Mouse (Mus musculus): ENCODE results near the gene Amdhd1. TPM values are rescaled to one million over a fixed set of nuclear protein-coding genes. Genes with fewer than 3 reads are reported as not detected.
"Not testable (repeated sequence)": the region's sequence is repeated elsewhere in the genome, so short reads cannot be mapped to it uniquely, and the experiment has no call there.

The Amdhd1 gene
- polyA plus RNA-seq, 1 experiment from 2014 or later: 0.24 TPM

- H3K27me3 ChIP-seq (ENCODE audit: insufficient read depth, poor library complexity, severe bottlenecking); H3K4me3 ChIP-seq; H3K27ac ChIP-seq; DNase-seq (ENCODE audit: low spot score); H3K4me1 ChIP-seq (replicated peaks); H3K9me3 ChIP-seq; H3K36me3 ChIP-seq: not testable (repeated sequence)
- 81% methylated on average over 2 of the region's 2 CpGs for WGBS
Observed at GRCm38 (mm10) chr10:93557971-93558370, 18.1 kb upstream of the Amdhd1 start.

GRCm38 (mm10) chr10:93552596-93552995 lies 12.8 kb upstream of the Amdhd1 start:
- no peak for DNase-seq (ENCODE audit: low spot score)
- Histone ChIP-seq H3K27ac (no peak overlapping the region), H3K9me3 (no peaks in the 10 kb centered on the region), H3K4me3 (no peak overlapping the region), H3K27me3 (ENCODE audit: insufficient read depth, poor library complexity, severe bottlenecking) (no peaks in the 10 kb centered on the region), H3K4me1 (replicated peaks) (no peaks in the 10 kb centered on the region), H3K36me3 (no peaks in the 10 kb centered on the region)
- 89% methylated on average over 8 of the region's 8 CpGs for WGBS

DNA sequence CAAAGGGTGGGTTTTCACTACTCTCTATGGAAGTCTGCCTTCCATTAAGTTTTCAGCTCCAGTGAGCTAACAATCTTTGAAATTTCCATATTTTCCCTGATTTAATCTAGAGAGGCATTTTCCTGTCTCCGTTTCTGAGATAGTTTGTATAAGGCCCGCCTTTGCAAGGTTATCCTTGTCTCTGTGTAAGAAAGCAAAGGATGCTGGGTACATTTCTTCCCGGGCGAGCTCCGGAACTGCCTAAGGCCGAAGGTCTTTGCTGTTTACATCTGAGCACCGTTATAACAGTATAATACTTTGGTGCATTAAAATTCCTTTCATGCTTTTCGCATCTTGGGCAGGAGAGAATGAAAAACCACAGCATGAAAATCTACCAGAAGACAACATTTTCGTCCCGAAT lies 10.0 kb upstream of the Amdhd1 start:
- peaks cover 5% of the 10 kb centered on the region; the same call in 1 of the 2 replicates for H3K4me1 ChIP-seq (replicated peaks)
- DNase-seq (ENCODE audit: low spot score): no peak
- no peaks in the 10 kb centered on the region for H3K27me3 ChIP-seq (ENCODE audit: insufficient read depth, poor library complexity, severe bottlenecking)
- 89% methylated on average over 10 of the region's 10 CpGs for WGBS
- no peaks in the 10 kb centered on the region for H3K36me3 ChIP-seq
- H3K27ac ChIP-seq: no peak overlapping the region
- H3K9me3 ChIP-seq: no peaks in the 10 kb centered on the region
- no peak overlapping the region for H3K4me3 ChIP-seq

DNA sequence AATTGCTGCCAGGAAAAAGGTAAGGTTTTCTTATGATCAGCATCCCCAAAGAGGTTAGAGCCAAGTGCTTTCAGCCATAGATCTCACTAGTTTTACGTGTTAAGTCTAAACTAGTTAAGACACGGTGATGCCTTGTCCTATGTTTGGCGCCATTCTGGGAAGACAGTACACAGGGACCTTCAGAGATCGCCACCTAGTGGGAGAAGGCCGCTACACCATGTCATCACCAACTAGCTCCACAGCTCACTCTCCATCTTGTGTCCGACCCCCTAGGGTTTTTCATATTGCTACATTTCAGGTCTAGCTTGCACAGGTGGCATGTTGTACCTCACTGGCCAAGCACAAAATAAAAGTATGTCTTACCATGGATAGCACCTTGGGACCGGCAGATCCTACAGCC lies 9.2 kb upstream of the Amdhd1 start:
- Histone ChIP-seq H3K27me3 (ENCODE audit: insufficient read depth, poor library complexity, severe bottlenecking) (no peaks in the 10 kb centered on the region), H3K27ac (no peak overlapping the region)
- WGBS: 15% methylated on average over 7 of the region's 7 CpGs

GRCm38 (mm10) chr10:93547741-93548270 lies 8.0 kb upstream of the Amdhd1 start:
- H3K36me3 ChIP-seq: no peaks in the 10 kb centered on the region
- H3K27ac ChIP-seq: no peak overlapping the region; the same call in 1 of the 2 replicates
- H3K4me3 ChIP-seq: no peak overlapping the region
- H3K27me3 ChIP-seq (ENCODE audit: insufficient read depth, poor library complexity, severe bottlenecking): no peaks in the 10 kb centered on the region
- peaks cover 5% of the 10 kb centered on the region; the same call in 1 of the 2 replicates for H3K4me1 ChIP-seq (replicated peaks)
- H3K9me3 ChIP-seq: no peaks in the 10 kb centered on the region
- DNase-seq (ENCODE audit: low spot score): no peak
- 84% methylated on average over 4 of the region's 4 CpGs for WGBS

More for the DNA sequence above, 9.2 kb upstream of the Amdhd1 start:
- Histone ChIP-seq H3K9me3 (no peaks in the 10 kb centered on the region), H3K4me1 (replicated peaks) (peaks cover 5% of the 10 kb centered on the region; the same call in 1 of the 2 replicates), H3K4me3 (no peak overlapping the region), H3K36me3 (no peaks in the 10 kb centered on the region)
- DNase-seq (ENCODE audit: low spot score): peak; percentile 83

- Histone ChIP-seq H3K27me3 (ENCODE audit: insufficient read depth, poor library complexity, severe bottlenecking) (0 out of 2 replicates have a peak, but pooled peaks cover 4% of the 10 kb centered on the region), H3K36me3 (no peaks in the 10 kb centered on the region), H3K9me3 (no peaks in the 10 kb centered on the region), H3K27ac (no peak overlapping the region), H3K4me3 (no peak overlapping the region), H3K4me1 (replicated peaks) (peaks cover 25% of the 10 kb centered on the region)
- WGBS: 78% methylated on average over 5 of the region's 5 CpGs
- DNase-seq (ENCODE audit: low spot score): no peak
Observed at GRCm38 (mm10) chr10:93544172-93544571, 4.3 kb upstream of the Amdhd1 start.

GRCm38 (mm10) chr10:93543176-93543575 lies 3.3 kb upstream of the Amdhd1 start:
- Histone ChIP-seq H3K36me3 (no peaks in the 10 kb centered on the region), H3K27ac (no peak overlapping the region), H3K9me3 (no peaks in the 10 kb centered on the region), H3K4me3 (no peak overlapping the region), H3K27me3 (ENCODE audit: insufficient read depth, poor library complexity, severe bottlenecking) (peaks cover 11% of the 10 kb centered on the region), H3K4me1 (replicated peaks) (peaks cover 25% of the 10 kb centered on the region)
- DNase-seq (ENCODE audit: low spot score): no peak
- WGBS: 52% methylated on average over 6 of the region's 6 CpGs

GRCm38 (mm10) chr10:93542356-93542755 lies 2.5 kb upstream of the Amdhd1 start:
- WGBS: 45% methylated on average over 4 of the region's 4 CpGs

DNA sequence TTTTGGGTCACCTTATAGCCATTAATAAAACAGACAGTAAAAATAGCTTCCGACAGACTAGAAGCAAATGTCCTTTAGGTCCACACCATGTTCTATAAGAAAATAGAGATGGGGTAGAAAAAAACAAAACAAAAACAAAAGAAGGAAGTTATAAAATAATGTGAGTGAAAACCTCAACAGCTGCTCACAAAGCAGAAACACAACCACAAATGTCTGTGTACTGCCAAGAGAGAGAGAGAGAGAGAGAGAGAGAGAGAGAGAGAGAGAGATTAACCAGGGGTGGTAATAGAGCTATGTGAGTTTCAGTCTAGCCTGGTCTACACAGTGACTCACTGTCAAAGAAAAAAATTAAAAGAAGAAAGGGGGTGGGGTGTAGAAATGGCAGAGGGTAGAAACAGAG lies 1.8 kb upstream of the Amdhd1 start:
- Histone ChIP-seq H3K4me3 (no peak overlapping the region), H3K27me3 (ENCODE audit: insufficient read depth, poor library complexity, severe bottlenecking) (peaks cover 16% of the 10 kb centered on the region), H3K4me1 (replicated peaks) (peaks cover 25% of the 10 kb centered on the region), H3K27ac (no peak overlapping the region), H3K36me3 (no peaks in the 10 kb centered on the region), H3K9me3 (no peaks in the 10 kb centered on the region)
- no peak for DNase-seq (ENCODE audit: low spot score)
- WGBS: 90% methylated on average over 1 of the region's 1 CpGs

More at GRCm38 (mm10) chr10:93542356-93542755, 2.5 kb upstream of the Amdhd1 start:
- Histone ChIP-seq H3K9me3 (no peaks in the 10 kb centered on the region), H3K27ac (no peak overlapping the region; the same call in 1 of the 2 replicates), H3K27me3 (ENCODE audit: insufficient read depth, poor library complexity, severe bottlenecking) (peaks cover 16% of the 10 kb centered on the region), H3K4me1 (replicated peaks) (peaks cover 25% of the 10 kb centered on the region), H3K4me3 (no peak overlapping the region), H3K36me3 (no peaks in the 10 kb centered on the region)
- DNase-seq (ENCODE audit: low spot score): no peak

- Histone ChIP-seq H3K4me1 (replicated peaks) (peaks cover 20% of the 10 kb centered on the region), H3K27ac (peak within 1 kb of the TSS; percentile 75), H3K9me3 (no peaks in the 10 kb centered on the region), H3K36me3 (no peaks in the 10 kb centered on the region), H3K27me3 (ENCODE audit: insufficient read depth, poor library complexity, severe bottlenecking) (peaks cover 18% of the 10 kb centered on the region), H3K4me3 (peak within 1 kb of the TSS; percentile 55)
- 72% methylated on average over 17 of the region's 17 CpGs for WGBS
- no peak for DNase-seq (ENCODE audit: low spot score)
Observed at GRCm38 (mm10) chr10:93540431-93541210, 788 bp upstream of the Amdhd1 start, which contains the start of gene Ccdc38. TSS of gene Ccdc38 (plus strand) at chr10:93540632.

DNA sequence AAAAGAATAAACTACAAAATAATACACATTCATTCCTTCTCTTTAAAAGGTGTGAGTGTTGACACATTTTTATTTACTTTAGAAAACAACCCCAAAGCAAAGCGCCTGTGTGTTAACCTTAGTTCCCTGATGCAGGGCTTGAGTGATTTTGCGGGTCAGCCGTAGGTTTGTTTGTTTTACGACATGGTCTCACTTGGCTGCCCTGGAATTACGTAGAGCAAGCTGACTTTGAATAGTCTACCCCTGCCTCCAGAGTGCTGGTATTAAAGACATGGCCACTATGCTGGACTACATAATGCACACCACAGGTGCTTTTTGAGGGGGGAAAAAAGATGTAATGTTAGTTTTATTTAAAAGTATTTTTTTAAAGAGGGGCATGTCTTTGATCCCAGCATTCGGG lies 1.0 kb downstream of the Amdhd1 start:
- H3K4me3 ChIP-seq: no peak overlapping the region
- H3K27me3 ChIP-seq (ENCODE audit: insufficient read depth, poor library complexity, severe bottlenecking): peaks cover 36% of the 10 kb centered on the region
- 48% methylated on average over 6 of the region's 6 CpGs for WGBS
- H3K27ac ChIP-seq: no peak overlapping the region
- H3K4me1 ChIP-seq (replicated peaks): peaks cover 25% of the 10 kb centered on the region
- no peak for DNase-seq (ENCODE audit: low spot score)
- no peaks in the 10 kb centered on the region for H3K9me3 ChIP-seq
- H3K36me3 ChIP-seq: no peaks in the 10 kb centered on the region

GRCm38 (mm10) chr10:93538287-93538686 lies 1.5 kb downstream of the Amdhd1 start:
- WGBS: 88% methylated on average over 2 of the region's 2 CpGs
- peaks cover 40% of the 10 kb centered on the region for H3K27me3 ChIP-seq (ENCODE audit: insufficient read depth, poor library complexity, severe bottlenecking)

GRCm38 (mm10) chr10:93525329-93525728 lies 14.5 kb downstream of the Amdhd1 start:
- Histone ChIP-seq H3K4me3 (no peak overlapping the region), H3K36me3 (no peaks in the 10 kb centered on the region), H3K4me1 (replicated peaks) (no peaks in the 10 kb centered on the region), H3K27me3 (ENCODE audit: insufficient read depth, poor library complexity, severe bottlenecking) (no peaks in the 10 kb centered on the region), H3K27ac (no peak overlapping the region), H3K9me3 (peaks cover 7% of the 10 kb centered on the region)
- 86% methylated on average over 1 of the region's 1 CpGs for WGBS
- DNase-seq (ENCODE audit: low spot score): no peak

More at GRCm38 (mm10) chr10:93538287-93538686, 1.5 kb downstream of the Amdhd1 start:
- Histone ChIP-seq H3K4me3 (no peak overlapping the region), H3K36me3 (no peaks in the 10 kb centered on the region), H3K4me1 (replicated peaks) (peaks cover 25% of the 10 kb centered on the region), H3K9me3 (no peaks in the 10 kb centered on the region), H3K27ac (no peak overlapping the region)
- DNase-seq (ENCODE audit: low spot score): no peak
